Mouse (Mus musculus) kidney, adult 9 months (tissue): ENCODE data around the gene Ccdc88b.

Experiments used
- DNase-seq: peaks from one replicate; pipeline ENCODE4 v3.0.0; 2022

Gene Ccdc88b

GRCm38 (mm10) chr19:6857003-6857360 is 1.0 kb downstream of the Ccdc88b start:
- DNase-seq: no peak

DNA sequence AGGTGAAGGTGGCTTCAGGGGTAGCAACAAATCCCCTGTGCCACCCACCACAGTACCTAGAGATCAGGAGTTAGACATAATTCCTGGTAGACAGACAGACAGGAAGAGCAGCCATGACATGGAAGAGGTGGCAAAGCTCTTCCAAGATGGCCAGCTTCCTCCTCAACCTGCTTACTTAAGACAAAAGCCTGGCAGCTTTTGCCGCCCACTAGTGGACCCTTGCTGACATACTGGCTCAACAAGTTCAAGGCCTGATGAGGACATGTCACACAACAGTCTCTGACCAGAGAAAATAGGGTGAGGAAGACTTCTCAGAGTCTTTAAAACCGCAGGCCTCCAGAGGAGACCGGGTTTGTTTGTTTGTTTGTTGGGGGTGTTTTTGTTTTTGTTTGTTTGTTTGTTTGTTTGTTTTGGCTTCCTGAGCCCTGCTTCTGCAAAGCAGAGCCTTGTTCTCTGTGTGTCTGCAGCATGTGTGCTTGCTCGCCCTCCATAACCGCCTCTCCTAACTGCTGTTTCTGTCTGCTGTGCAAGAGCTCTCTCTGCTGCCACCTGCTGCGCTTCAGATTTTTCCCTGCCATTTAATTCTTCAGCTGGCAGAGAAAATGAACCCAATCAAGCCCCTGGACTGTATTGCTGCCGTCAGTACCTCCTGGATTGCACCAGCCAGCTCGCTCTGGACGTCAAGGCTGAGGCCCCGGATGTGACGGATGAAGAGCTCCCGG is 1.6 kb downstream of the Ccdc88b start:
- DNase-seq: peak; percentile 72

DNA sequence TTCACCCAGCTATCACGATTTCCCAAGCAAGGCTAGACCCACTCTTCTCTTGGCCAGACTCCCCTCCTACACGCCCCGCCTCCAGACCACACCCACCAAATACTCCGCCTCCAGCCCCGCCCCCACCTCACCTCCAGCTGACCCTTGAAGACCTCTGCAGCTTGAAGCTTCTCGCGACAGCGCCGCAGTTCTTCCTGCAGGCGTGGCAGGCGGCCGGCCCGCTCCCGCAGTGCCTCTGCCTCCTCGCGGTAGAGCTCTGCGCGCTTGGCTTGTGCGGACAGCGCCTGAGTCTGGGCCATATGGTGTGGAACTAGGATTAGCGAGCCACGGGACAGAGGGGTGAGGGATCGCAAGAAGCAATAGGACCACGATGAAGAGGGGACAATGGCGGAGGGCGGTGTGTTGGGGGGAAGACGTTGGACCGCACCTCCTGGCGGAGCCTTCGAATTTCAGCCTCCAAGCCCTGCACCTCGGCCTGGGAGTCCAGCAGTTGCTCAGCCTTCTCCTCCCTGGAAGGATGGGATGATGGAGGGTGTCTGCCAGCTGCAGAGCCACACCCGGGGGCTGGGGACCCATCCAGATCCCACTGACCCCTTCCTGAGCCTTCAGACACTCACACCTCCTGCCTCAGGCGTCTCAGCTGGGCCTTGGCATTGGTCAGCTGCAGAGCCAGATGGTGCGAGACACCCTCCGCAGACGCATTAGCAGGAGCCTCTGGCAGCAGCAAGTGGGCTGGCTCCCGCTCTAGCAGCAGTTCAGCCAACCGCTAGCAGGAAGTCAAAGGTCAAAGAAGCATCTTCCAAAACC is 2.6 kb downstream of the Ccdc88b start:
- DNase-seq: no peak

DNA sequence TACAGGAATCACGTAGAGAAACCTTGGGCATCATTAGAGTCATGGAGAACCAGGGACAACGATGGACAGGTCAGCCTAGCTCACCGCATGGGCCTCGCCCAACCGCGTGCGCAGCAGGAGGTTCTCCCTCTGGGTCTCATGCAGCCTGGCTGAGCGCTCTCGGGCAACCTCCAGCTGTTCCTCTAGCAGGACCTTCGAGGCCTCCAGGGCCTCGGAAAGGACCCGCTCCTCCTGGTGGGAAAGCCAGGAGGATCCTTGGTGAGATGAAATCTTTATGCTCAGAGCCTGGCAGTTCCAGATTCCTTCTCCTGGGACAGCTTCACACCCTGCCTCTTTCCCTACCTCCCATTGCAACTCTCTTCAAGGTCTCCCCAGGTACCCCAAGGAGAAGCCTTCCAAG is 3.4 kb downstream of the Ccdc88b start:
- no peak for DNase-seq

DNA sequence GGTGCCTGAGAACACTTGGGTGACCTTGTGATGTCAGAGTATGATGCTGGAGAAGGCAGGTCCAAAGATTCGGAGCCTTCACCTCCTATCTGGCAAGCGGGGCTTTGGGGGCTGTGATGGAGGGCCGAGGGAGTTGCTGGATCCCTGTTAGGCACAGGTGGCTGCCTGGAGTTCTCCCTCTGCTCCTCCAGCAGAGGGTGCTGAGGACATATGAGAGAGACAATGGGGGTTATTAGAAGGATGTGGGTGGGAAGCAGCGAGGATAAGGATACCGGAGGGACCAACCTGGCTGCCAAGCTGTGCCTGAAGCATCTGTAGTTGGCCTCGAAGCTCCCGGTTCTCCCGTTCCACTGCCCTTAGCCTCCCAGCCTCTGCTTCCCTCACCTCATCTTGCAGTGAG is 4.1 kb downstream of the Ccdc88b start:
- no peak for DNase-seq

DNA sequence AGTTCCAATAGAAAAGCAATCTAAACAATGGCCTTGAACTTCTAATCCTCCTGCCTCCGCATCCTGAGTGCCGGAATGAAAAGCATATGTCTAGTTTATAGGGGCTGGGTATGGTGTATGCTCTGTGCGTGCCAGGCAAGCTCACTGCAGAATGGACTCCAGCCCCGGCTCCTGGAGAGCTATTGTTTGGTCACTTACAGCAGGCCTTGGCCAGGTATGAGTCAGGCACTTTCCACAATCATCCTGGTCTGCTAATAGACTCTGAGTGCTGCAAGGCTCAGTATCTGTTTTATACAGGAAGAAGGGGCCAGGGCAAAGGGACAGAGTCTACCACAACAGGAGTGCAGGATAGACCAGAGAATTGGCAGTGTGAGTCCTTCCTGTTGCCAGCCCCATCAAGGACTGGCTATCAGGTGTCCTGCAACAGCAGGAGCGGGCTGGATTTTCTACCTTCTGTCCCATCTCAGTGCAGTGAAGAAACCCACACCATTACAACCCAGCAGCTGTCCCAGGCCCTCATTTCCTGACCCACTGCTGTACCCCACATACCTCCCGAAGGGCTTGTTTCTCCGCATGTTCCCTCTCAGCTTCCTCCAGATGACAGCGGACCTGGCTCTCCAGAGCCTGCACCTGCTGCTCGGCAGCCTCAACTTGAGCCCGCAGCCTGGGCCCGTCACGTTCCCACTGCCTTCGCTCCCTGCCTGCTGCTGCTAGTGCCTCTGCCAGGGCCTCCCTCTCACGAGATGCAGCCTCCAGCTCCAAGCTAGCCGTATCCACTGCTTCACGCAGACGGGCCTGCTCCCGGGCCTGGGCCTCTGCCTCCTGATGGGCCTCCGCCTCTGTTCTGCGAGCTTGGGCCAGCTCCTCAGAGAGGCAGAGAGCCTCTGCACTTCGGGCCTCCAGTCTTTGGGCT is 5.4 kb downstream of the Ccdc88b start:
- DNase-seq: no peak

DNA sequence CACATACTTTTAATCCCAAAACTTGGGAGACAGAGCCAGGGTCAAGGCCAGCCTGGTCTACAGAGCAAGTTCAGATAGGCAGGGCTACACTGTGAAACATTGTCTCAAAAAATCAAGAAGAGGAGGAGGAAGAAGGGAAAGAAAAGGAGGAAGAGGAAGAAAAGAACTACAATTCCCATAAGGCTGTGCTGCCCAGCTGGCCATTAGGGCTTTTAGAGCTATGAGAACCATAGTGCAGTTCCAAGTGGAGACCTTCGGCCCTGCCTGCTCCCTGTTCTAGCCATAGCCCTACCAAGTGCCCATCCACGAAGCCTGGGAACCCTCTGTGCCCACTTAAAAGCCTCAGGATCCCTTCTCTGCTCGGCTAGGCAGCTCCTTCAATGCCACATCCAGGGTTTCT is 6.5 kb downstream of the Ccdc88b start:
- DNase-seq: no peak

DNA sequence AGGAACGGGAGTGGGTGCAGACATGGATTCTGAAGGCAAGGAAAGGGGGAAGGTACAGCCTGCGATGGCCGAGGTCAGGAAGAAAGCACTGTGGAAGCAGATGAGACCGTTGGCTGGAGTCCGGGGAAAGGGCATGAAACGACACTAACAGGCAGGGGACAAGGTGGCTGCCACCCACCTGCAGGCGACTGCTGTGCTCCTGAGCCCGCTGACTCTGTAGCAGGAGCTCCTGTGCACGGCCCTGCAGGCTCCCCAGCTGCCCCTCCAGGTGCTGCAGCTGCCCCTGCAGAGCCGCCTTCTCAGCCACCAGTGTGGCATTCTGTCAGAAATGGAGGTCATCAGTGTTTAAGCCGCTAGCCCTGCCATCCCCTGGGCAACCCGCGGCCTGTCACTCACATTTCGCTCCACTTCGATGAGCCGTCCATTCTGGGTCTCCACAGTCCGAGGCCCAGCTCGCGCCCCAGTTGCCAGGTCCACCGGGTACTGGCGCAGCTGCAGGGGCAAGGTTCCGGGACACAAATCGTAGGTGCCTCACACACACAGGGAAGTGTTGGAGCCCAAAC is 8.4 kb downstream of the Ccdc88b start:
- no peak for DNase-seq

DNA sequence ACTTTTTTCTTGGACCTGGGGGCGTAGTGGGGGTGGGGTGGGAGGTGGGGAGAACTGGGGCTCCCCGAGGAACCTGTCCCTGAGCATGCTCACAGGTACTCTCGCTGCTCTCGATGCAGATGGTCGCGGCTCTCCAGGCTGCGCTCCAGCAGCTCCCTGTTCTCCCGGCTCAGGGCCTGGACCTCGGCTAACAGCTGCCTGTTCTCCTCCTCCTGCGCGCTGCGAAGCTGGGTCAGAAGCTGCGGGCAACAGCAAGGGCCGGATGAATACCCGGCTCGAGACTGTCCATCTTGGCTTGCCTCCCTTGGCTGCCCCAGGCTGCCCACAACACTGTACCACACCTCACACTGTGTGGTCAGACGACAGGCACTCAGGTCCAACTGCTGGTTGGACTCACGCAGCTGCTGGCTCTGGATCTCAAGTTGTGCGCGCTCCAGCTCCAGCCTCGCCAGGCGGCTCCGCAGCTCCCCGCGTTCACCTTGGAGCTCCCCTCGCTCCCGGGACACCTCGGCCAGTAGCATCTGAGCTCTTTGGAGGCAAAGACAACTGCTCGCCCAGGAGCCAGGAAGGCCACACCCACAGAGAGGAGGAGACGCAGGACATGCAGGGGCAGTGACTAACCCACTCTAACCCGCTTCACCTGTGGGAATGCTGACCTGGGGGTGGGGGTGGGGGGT is 10.0 kb downstream of the Ccdc88b start:
- no peak for DNase-seq

DNA sequence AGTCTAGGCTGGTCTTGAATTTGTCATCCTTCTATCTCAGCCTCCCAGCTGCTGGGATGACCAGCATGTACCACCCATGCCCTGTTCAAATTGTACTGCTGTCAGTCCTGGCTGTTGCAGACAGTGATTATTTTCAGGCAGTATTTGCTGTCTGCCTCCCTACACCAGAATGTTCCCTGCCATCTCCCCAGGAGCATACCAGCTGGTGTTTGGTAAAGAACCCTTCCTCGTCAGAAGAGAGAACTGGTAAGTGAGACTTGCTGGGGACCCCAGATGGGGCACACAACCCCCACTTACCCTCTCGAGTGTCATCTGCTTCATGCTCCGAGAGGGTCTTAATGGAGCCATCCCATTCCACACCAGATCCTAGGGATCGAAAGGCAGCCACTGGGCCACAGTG is 12.0 kb downstream of the Ccdc88b start:
- DNase-seq: no peak

DNA sequence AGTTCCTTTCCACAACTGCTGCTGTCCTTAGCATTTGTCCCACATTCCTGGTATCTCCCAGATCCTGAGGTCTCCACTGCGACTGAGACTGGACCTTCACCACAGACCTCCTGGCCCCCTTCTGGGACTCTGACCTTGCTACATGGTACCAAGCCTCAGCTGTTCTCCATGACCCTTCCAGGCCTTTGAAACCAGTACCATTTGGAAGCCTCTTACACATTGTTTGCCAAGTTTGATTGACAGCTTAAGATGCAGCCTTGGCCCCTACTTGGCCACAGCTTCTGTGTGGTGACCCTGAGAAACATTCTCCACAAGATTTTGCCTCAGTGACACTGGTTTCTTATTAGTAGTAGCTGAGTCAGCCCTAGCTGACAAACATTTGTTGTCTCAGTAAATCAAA is 15.7 kb downstream of the Ccdc88b start:
- DNase-seq: no peak

DNA sequence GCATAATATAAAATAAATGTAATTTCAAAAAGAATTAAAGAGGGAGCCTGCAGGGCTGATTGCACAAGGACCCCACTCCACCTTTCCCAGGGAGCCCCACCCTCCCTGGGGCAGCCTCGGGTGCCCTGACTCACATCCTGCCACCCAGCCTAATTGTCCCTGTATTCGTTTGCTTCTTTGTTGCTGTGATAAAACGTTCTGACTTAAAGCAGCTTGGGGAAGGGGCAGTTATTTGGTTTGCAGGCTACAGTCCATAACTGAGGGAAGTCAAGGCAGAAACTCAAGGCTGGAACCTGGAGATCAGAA is 16.8 kb downstream of the Ccdc88b start:
- no peak for DNase-seq

DNA sequence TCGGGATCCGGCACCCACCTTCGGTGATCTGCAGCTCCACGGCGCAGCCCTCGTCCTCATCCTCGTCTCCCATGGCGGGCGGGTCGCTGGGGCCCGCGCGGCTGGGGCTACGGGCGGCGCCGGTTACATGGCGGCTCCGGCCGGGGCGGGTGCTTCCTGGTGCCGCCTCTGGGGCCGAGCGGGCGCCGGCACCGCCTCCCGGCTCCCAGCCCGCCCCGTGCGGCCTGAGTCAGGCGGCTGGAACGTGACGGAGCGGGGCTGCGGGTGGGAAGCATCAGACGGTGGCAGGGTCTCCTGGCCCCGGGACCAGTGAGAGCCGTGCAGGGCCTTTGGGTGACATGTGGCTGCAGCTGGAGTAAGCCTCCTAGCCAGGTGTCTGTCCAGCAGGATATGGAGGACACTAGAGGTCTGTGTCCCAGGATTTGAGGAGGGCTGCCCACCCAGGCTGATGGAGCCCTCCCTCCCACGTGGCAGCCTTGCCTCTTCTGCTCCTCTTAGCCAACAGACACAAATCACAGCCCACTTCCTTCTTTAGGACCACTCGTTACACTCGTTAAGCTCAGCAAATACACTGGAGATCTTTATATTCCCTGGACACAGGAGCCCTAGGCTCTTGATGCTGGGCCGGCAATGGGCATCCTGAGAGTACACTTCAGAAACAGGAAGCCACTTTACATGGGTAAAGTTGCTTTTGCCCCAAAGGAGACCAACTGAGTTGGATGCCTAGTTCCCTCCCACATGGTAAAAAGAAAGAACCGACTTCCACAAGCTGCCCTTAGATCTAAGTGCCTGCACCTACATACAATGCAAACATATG is 17.3 kb downstream of the Ccdc88b start, which contains the start of gene Rps6ka4:
TSS of gene Rps6ka4 (minus strand) at position 162 of the 817 bp plus-strand sequence.
- peak; percentile 71 for DNase-seq

DNA sequence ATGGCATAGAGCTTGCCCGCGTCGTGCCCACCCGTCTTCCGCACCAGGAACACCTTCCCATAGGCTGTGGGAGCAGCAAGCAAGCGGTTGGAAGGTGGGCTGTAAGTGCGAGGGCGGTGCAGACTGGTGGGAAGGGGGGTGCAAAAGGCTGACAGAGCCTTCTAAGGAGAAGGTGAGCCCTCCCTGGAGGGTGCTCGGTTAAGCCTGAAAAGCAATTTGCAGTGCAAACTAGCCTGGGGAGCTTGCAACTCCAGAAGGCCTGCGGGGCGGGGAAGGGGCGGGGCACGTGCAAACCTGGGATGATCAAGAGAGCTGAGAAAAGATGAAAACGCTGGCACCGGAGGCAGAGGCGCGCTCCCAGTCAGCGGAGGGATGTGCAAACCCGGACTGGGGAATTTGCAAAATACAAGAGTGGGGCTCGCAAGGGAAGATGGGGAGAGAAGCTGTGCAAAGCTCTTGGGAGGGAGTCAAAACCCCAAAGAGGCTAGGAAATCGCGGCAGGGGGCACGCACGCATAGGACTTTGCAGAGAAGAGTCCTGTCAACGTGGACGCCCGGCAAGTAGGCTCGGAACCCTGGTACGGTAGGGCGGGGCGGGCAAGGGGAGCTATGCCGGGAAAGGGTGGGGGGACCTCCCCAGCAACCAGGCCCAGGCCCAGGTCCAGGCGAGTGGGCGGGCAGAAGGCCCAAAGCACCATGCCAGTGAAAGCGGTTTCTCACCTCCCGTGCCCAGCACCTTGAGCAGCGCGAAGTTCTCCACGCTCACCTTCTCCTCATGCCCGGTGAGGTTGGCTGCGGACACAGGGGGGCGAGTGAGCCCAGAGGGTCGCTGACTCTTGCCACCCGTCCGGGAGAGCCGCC is 18.2 kb downstream of the Ccdc88b start:
- peak; percentile 38 for DNase-seq

DNA sequence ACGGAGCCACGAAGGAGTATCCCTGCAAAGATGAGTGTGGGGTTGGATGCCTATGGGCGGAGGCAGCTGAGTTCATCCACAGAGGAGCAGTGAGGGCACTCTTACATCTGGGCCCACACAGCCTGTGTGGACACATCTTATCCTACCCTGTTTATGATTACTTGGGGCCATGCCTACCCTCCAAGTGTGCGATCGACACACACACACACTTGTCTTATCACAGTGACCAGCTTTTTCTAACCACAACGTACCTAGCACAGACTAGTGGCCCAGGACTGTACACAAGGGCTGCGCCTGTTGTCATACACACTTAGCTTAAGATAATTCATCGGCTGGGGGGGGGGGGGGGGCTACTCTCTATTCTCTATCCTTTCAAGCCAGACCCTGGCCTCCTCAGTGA is 25.6 kb downstream of the Ccdc88b start:
- DNase-seq: no peak

DNA sequence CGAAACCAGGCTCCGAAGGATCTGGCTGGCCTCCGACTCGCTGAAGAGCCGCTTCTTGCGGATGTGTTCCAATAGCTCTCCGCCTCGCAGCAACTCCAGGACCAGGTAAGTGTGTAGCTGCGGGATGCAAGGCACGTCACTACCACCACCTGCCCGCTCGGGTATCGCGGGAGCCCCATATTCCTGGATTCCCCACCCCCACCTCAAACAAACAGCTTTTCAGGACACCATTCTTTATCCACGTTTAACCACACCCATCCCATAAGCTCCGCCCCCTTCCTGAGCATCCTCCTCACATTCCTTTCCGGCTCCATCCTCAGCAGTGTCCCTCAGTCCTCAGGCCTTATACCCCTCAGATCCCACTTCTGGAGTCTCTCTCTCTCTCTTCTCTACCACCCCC is 26.7 kb downstream of the Ccdc88b start:
- DNase-seq: no peak

GRCm38 (mm10) chr19:6830556-6831316 is 27.3 kb downstream of the Ccdc88b start:
- no peak for DNase-seq

DNA sequence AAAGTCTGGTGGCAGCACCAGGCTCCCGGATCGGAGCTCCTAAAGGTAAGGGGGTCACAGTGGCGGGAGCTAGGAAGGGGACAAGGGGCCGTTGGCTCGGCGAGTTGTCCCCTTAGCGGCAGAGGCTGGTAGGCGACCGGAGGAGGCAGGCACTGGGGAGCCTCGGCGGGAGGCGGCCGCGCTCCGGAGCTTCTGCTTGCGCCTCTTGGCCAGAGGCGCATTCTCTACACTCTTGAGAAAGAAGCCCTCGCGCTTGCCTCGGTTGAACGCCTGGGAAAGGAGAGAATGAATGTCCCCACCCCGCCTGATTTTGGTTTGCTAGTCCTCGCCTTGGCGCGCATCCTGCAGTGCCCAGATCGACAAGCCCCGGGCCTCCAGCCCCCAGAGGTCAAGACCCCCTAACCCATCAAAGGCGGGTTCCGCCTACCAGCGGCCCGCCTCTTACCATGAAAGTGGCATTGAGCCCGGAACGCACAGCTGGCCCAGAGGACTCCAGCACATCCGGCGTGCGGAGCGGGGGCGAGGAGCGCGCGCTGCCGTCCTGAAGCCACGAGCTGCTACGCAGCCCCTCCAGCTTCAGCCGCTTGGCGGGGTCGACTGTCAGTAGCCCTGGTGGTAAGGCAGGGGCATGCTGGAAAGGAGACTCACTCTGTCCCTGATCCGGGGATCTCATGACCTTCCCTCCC is 28.0 kb downstream of the Ccdc88b start:
- DNase-seq: no peak

DNA sequence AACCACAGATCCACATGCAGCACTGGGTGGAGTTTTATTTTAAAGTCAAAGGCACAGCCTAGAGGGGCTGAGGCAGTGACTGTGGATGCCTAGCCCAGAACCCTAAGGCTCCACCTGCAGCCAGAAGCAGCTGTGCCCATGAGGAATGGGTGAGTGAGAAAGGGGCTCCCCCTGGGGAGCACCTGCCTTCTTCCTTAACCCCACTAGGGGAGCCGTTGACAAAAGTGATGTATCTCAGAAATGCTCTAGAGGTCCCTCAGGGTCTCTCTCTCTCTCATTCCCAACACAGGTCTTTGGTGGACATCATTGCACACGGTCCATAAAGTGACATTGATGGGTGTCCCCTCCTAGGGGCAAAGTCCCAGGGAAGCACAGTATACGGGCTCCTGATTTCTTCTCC is 28.9 kb downstream of the Ccdc88b start:
- DNase-seq: no peak
